Mouse (Mus musculus) stomach, embryonic 16.5 days (tissue): ENCODE results near the gene Draxin. TPM values are rescaled to one million over a fixed set of nuclear protein-coding genes. Genes with fewer than 3 reads are reported as not detected.

ENCODE experiments used
- ATAC-seq: fragments of 200-750 bp; cut with Nextera tagmentation; 2 replicates; pipeline ENCODE4 v1.8.0; 2017; ENCODE audit warnings: moderate number of reproducible peaks, moderate TSS enrichment; ENCODE audit not compliant: insufficient read depth, low FRiP score
- H3K27ac ChIP-seq: fragments of 300-500 bp; sonication (generic); 2 replicates; pipeline ENCODE4 v1.5.1; 2014; ENCODE audit warnings: low read length
- H3K27me3 ChIP-seq: fragments of 300-500 bp; sonication (generic); 2 replicates; pipeline ENCODE4 v1.6.1; 2014; ENCODE audit warnings: low read length, control low read depth, mixed read lengths; ENCODE audit not compliant: control insufficient read depth, insufficient read depth
- H3K36me3 ChIP-seq: fragments of 300-500 bp; sonication (generic); 2 replicates; pipeline ENCODE4 v1.6.1; 2014; ENCODE audit warnings: low read length; ENCODE audit not compliant: control insufficient read depth, insufficient read depth
- H3K4me1 ChIP-seq: fragments of 300-500 bp; sonication (generic); 2 replicates; pipeline ENCODE4 v1.6.1; 2014; ENCODE audit warnings: low read length, control low read depth, mixed read lengths; ENCODE audit not compliant: control insufficient read depth, insufficient read depth
- H3K4me2 ChIP-seq: fragments of 300-500 bp; sonication (generic); 2 replicates; pipeline ENCODE4 v1.6.1; 2014; ENCODE audit warnings: low read depth, low read length, mixed read lengths
- H3K4me3 ChIP-seq: fragments of 300-500 bp; sonication (generic); replicated peaks from 2 replicates; pipeline ENCODE4 v1.5.1; 2014; ENCODE audit warnings: mild to moderate bottlenecking, low read length
- H3K9ac ChIP-seq: fragments of 300-500 bp; sonication (generic); 2 replicates; pipeline ENCODE4 v1.6.1; 2014; ENCODE audit warnings: low read length
- H3K9me3 ChIP-seq: fragments of 300-500 bp; sonication (generic); replicated peaks from 2 replicates; pipeline ENCODE4 v1.6.1; 2016; ENCODE audit warnings: low read length, control low read depth; ENCODE audit not compliant: control insufficient read depth
- WGBS: fragments of 180-500 bp; shearing (Covaris S2); extraction: QIAGEN DNeasy Blood & Tissue Kit; methylation state at CpG from one replicate; pipeline ENCODE4 v1.1.7; 2014; 5-methylcytosine and 5-hydroxymethylcytosine counted together
- polyA plus RNA-seq: library from polyadenylated mRNA; unstranded; fragments of >200 nt; fragmentation: Nextera tagmentation; extraction: Ambion mirVana; gene quantifications from 2 replicates; pipeline ENCODE4 v1.2.1, GENCODE M21; 2015

The Draxin gene
- polyA plus RNA-seq, 1 experiment from 2014 or later, result 0.04 TPM

GRCm38 (mm10) chr4:148058993-148059392 is 71.5 kb downstream of the Draxin start:
- no peaks in the 10 kb centered on the region for H3K27me3 ChIP-seq
- WGBS, result 91% methylated on average over 6 of the region's 6 CpGs
- no peak for ATAC-seq
- no peak overlapping the region for H3K27ac ChIP-seq
- H3K4me2 ChIP-seq, result no peak overlapping the region
- no peak overlapping the region for H3K4me3 ChIP-seq
- H3K9ac ChIP-seq, result no peak overlapping the region
- H3K4me1 ChIP-seq, result no peaks in the 10 kb centered on the region
- H3K36me3 ChIP-seq, result peaks cover 7% of the 10 kb centered on the region
- H3K9me3 ChIP-seq, result no peaks in the 10 kb centered on the region

GRCm38 (mm10) chr4:148058218-148058819 is 72.2 kb downstream of the Draxin start:
- H3K36me3 ChIP-seq, result peaks cover 12% of the 10 kb centered on the region
- WGBS, result 89% methylated on average over 9 of the region's 9 CpGs
- no peaks in the 10 kb centered on the region for H3K27me3 ChIP-seq
- ATAC-seq, result no peak
- no peak overlapping the region for H3K27ac ChIP-seq
- H3K4me2 ChIP-seq, result no peak overlapping the region
- H3K4me3 ChIP-seq, result no peak overlapping the region
- H3K9me3 ChIP-seq, result no peaks in the 10 kb centered on the region
- H3K9ac ChIP-seq, result no peak overlapping the region
- no peaks in the 10 kb centered on the region for H3K4me1 ChIP-seq

- Histone ChIP-seq H3K27ac (no peak overlapping the region), H3K4me3 (no peak overlapping the region), H3K9ac (no peak overlapping the region), H3K4me1 (no peaks in the 10 kb centered on the region), H3K4me2 (no peak overlapping the region), H3K9me3 (no peaks in the 10 kb centered on the region), H3K36me3 (peaks cover 14% of the 10 kb centered on the region), H3K27me3 (no peaks in the 10 kb centered on the region)
- ATAC-seq, result no peak
- 65% methylated on average over 5 of the region's 5 CpGs for WGBS
These were observed 72.8 kb downstream of the Draxin start for GRCm38 (mm10) chr4:148057661-148058209.

GRCm38 (mm10) chr4:148056801-148057200 is 73.7 kb downstream of the Draxin start:
- Histone ChIP-seq H3K4me2 (no peak overlapping the region), H3K4me3 (no peak overlapping the region), H3K9ac (no peak overlapping the region), H3K9me3 (no peaks in the 10 kb centered on the region), H3K27me3 (no peaks in the 10 kb centered on the region), H3K27ac (no peak overlapping the region), H3K36me3 (peaks cover 14% of the 10 kb centered on the region), H3K4me1 (no peaks in the 10 kb centered on the region)
- ATAC-seq, result no peak
- WGBS, result 88% methylated on average over 4 of the region's 4 CpGs

- no peak overlapping the region for H3K4me2 ChIP-seq
- no peaks in the 10 kb centered on the region for H3K27me3 ChIP-seq
- no peak overlapping the region for H3K27ac ChIP-seq
- no peaks in the 10 kb centered on the region for H3K9me3 ChIP-seq
- peaks cover 16% of the 10 kb centered on the region for H3K36me3 ChIP-seq
- H3K4me3 ChIP-seq, result no peak overlapping the region
- 87% methylated on average over 7 of the region's 7 CpGs for WGBS
- no peak for ATAC-seq
- no peaks in the 10 kb centered on the region for H3K4me1 ChIP-seq
- H3K9ac ChIP-seq, result no peak overlapping the region
These were observed 74.3 kb downstream of the Draxin start for GRCm38 (mm10) chr4:148056246-148056645.

- no peaks in the 10 kb centered on the region for H3K27me3 ChIP-seq
- no peaks in the 10 kb centered on the region for H3K9me3 ChIP-seq
- WGBS, result 91% methylated on average over 21 of the region's 21 CpGs
- H3K4me2 ChIP-seq, result no peak overlapping the region
- no peak overlapping the region for H3K9ac ChIP-seq
- no peaks in the 10 kb centered on the region for H3K4me1 ChIP-seq
- H3K36me3 ChIP-seq, result peaks cover 18% of the 10 kb centered on the region
- ATAC-seq, result no peak
- no peak overlapping the region for H3K4me3 ChIP-seq
- no peak overlapping the region for H3K27ac ChIP-seq
These were observed 75.4 kb downstream of the Draxin start for GRCm38 (mm10) chr4:148054961-148055695.

- no peak for ATAC-seq
- no peaks in the 10 kb centered on the region for H3K9me3 ChIP-seq
- no peaks in the 10 kb centered on the region for H3K27me3 ChIP-seq
- peaks cover 21% of the 10 kb centered on the region for H3K36me3 ChIP-seq
- H3K4me2 ChIP-seq, result no peak overlapping the region
- H3K27ac ChIP-seq, result no peak overlapping the region
- no peak overlapping the region for H3K4me3 ChIP-seq
- H3K4me1 ChIP-seq, result no peaks in the 10 kb centered on the region
- peak overlapping the region; percentile 26; the same call in 1 of the 2 replicates for H3K9ac ChIP-seq
- WGBS, result 93% methylated on average over 12 of the region's 12 CpGs
These were observed 77.0 kb downstream of the Draxin start for GRCm38 (mm10) chr4:148053417-148053920.

GRCm38 (mm10) chr4:148052976-148053375 is 77.5 kb downstream of the Draxin start:
- Histone ChIP-seq H3K4me1 (no peaks in the 10 kb centered on the region), H3K4me3 (no peak overlapping the region), H3K27ac (no peak overlapping the region), H3K4me2 (no peak overlapping the region), H3K27me3 (no peaks in the 10 kb centered on the region), H3K9ac (peak overlapping the region; percentile 26; the same call in 1 of the 2 replicates), H3K9me3 (no peaks in the 10 kb centered on the region), H3K36me3 (peaks cover 24% of the 10 kb centered on the region)
- no peak for ATAC-seq
- 71% methylated on average over 2 of the region's 2 CpGs for WGBS

- Histone ChIP-seq H3K27ac (no peak overlapping the region), H3K9me3 (no peaks in the 10 kb centered on the region), H3K4me1 (no peaks in the 10 kb centered on the region), H3K36me3 (peaks cover 25% of the 10 kb centered on the region), H3K27me3 (no peaks in the 10 kb centered on the region), H3K4me3 (no peak overlapping the region), H3K4me2 (no peak overlapping the region), H3K9ac (no peak overlapping the region)
- ATAC-seq, result no peak
- WGBS, result 94% methylated on average over 11 of the region's 11 CpGs
These were observed 78.6 kb downstream of the Draxin start for GRCm38 (mm10) chr4:148051886-148052285.
